Mouse (Mus musculus): Measurements from ENCODE around the gene Mdga2. TPM values are rescaled to one million over a fixed set of nuclear protein-coding genes. Genes with fewer than 3 reads are reported as not detected.

Gene Mdga2
- 8.3 and 9.9 TPM in 2 replicates for polyA plus RNA-seq (2015; fragmentation: Nextera tagmentation; extraction: Ambion mirVana)

DNA sequence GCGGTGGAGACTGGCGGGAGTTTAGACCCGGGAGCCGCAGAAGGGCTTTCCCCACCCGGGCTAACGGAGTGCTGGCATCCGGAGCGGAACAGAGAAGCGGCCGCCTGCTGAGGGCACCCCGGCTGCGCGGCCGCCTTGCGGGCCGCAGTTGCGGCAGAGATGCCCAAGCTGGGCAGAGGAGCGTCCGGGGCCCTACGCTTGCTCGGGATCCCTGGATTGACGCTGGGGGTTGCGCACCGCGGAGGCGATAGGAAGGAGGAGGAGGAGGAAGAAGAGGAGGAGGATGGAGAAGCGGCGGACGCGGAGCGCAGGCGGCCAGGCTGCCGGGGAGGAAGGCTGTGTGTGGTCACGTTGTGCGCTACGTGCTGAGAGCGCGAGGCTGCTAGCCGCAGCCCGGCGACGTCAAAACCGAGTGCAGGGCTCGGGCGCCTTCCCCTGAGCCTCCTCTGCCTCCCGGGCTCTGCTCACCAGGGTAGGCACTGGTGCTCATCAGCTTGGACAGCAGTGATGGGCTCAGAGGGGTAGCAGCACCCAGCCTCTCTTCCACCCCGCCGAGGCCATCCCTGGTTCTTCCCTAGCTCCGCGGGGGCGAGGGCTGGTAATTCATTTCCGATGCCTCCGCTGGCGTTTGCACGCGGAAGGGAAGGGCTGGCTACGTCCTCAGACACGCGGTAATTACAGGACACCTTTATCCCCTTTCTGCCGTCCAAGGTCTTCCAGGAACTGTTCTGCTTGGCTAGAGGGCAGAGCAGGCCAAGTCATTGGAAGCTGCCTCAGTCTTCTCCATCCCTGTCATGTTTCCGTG is at the start of gene Mdga2:
TSS of gene Mdga2 (minus strand) at position 329 of the 805 bp plus-strand sequence.
- Histone ChIP-seq H3K27ac (peak within 1 kb of the TSS; percentile 76), H3K9me3 (replicated peaks) (no peaks in the 10 kb centered on the region), H3K4me2 (peak within 1 kb of the TSS; percentile 94), H3K4me1 (peaks cover 24% of the 10 kb centered on the region), H3K9ac (peak within 1 kb of the TSS; percentile 85), H3K4me3 (peak within 1 kb of the TSS; percentile 76), H3K27me3 (0 out of 2 replicates have a peak, but pooled peaks cover 2% of the 10 kb centered on the region), H3K36me3 (ENCODE audit: poor library complexity, severe bottlenecking) (no peaks in the 10 kb centered on the region)
- under 1% methylated on average over 58 of the region's 61 CpGs for WGBS
- ATAC-seq, result peak; percentile 73

- no peak overlapping the region for H3K9ac ChIP-seq
- WGBS, result 88% methylated on average over 1 of the region's 1 CpGs
- H3K27me3 ChIP-seq, result no peaks in the 10 kb centered on the region
- no peak overlapping the region for H3K4me3 ChIP-seq
- no peaks in the 10 kb centered on the region for H3K36me3 ChIP-seq (ENCODE audit: poor library complexity, severe bottlenecking)
- H3K4me2 ChIP-seq, result no peak overlapping the region
- no peaks in the 10 kb centered on the region for H3K9me3 ChIP-seq (replicated peaks)
- peaks cover 2% of the 10 kb centered on the region; the same call in 1 of the 2 replicates for H3K4me1 ChIP-seq
- no peak for ATAC-seq
- no peak overlapping the region for H3K27ac ChIP-seq
These were observed 45.1 kb upstream of the Mdga2 start for GRCm38 (mm10) chr12:67267409-67267808.

DNA sequence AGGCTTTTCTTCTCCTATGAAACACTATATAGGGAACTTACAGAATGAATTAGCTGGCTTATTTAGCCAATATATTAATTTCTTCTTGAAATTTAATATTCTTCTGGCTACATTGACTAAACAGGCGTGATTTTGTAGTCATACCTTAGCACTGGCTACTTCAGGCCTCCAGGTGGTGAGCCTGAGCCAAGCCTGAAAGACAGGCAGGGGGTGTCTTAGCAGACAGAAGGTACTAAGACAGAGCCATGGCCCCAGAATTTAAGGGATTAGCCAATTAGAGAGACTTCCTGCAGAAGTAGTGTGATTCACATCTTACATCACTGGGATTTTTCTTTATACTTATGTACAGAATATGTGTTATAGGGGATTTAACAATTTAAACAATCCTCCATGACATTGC is 1.2 kb upstream of the Mdga2 start:
- H3K4me3 ChIP-seq, result no peak overlapping the region
- no peaks in the 10 kb centered on the region for H3K36me3 ChIP-seq (ENCODE audit: poor library complexity, severe bottlenecking)
- H3K27ac ChIP-seq, result no peak overlapping the region
- no peak for ATAC-seq
- 50% methylated on average over 1 of the region's 1 CpGs for WGBS
- H3K4me1 ChIP-seq, result peaks cover 24% of the 10 kb centered on the region
- H3K9ac ChIP-seq, result no peak overlapping the region
- H3K9me3 ChIP-seq (replicated peaks), result no peaks in the 10 kb centered on the region
- H3K27me3 ChIP-seq, result 0 out of 2 replicates have a peak, but pooled peaks cover 2% of the 10 kb centered on the region
- no peak overlapping the region for H3K4me2 ChIP-seq

DNA sequence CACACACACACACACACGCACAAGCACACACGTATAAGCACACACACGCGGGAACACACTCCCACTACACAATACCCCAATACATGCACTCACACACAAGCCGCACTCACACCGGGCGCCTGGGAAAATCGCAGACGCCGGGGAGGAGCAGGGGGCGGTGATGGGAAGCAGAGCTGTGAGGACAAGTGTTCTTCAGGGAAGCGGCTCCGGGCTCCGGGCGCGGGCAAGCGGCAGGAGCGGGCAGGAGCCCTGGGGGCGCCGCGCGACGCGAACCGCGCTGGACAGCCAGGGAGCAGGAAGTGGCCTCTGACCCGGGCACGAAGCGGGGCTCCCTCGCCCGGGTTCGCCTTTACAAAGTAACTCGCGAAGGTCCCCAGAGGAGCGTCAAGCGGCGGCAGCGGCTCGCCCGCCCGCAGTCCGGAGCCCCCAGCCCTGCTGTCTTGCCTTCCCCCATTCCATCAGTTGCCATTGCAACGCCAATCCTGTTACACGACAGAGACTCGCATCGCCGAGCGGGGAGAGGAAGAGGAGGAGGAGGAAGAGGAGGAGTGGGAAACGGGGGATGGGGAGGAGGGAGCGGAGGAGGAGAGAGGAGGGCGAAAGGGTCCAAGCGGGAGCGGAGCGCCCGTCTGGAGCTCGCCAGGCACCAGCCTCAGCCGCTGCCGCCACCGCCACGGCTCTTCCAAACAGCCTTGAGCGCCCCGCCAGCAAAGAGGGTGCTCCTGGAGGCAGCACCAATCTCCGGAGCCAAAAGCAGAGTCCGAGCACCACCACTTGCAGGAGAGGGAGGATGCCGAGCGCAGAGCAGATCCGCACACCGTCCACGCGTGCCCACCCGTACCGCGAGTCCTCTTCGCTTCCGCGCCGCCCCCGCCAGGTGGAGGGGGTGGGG is 774 bp downstream of the Mdga2 start:
- ATAC-seq, result peak; percentile 75
- Histone ChIP-seq H3K27ac (peak overlapping the region; percentile 76), H3K4me1 (peaks cover 24% of the 10 kb centered on the region), H3K9me3 (replicated peaks) (no peaks in the 10 kb centered on the region), H3K9ac (peak overlapping the region; percentile 85), H3K4me3 (peak overlapping the region; percentile 76), H3K27me3 (0 out of 2 replicates have a peak, but pooled peaks cover 2% of the 10 kb centered on the region), H3K4me2 (peak overlapping the region; percentile 94), H3K36me3 (ENCODE audit: poor library complexity, severe bottlenecking) (no peaks in the 10 kb centered on the region)
- WGBS, result under 1% methylated on average over 75 of the region's 78 CpGs

- Histone ChIP-seq H3K4me1 (peaks cover 24% of the 10 kb centered on the region), H3K9me3 (replicated peaks) (no peaks in the 10 kb centered on the region), H3K4me3 (peak overlapping the region; percentile 76), H3K9ac (peak overlapping the region; percentile 85), H3K27ac (peak overlapping the region; percentile 40), H3K4me2 (peak overlapping the region; percentile 94), H3K36me3 (ENCODE audit: poor library complexity, severe bottlenecking) (no peaks in the 10 kb centered on the region), H3K27me3 (0 out of 2 replicates have a peak, but pooled peaks cover 2% of the 10 kb centered on the region)
- under 1% methylated on average over 41 of the region's 43 CpGs for WGBS
- ATAC-seq, result peak; percentile 43
These were observed 1.6 kb downstream of the Mdga2 start for GRCm38 (mm10) chr12:67220641-67221231.

- no peak for ATAC-seq
- 0% methylated on average over 6 of the region's 6 CpGs for WGBS
These were observed 2.3 kb downstream of the Mdga2 start for GRCm38 (mm10) chr12:67220041-67220440.

GRCm38 (mm10) chr12:67219564-67219963 is 2.8 kb downstream of the Mdga2 start:
- Histone ChIP-seq H3K4me3 (peak overlapping the region; percentile 76), H3K4me1 (peaks cover 24% of the 10 kb centered on the region), H3K4me2 (peak overlapping the region; percentile 94), H3K27ac (no peak overlapping the region), H3K27me3 (0 out of 2 replicates have a peak, but pooled peaks cover 2% of the 10 kb centered on the region), H3K36me3 (ENCODE audit: poor library complexity, severe bottlenecking) (no peaks in the 10 kb centered on the region), H3K9me3 (replicated peaks) (no peaks in the 10 kb centered on the region), H3K9ac (peak overlapping the region; percentile 35; the same call in 1 of the 2 replicates)
- WGBS, result 29% methylated on average over 5 of the region's 5 CpGs
- ATAC-seq, result no peak

More at GRCm38 (mm10) chr12:67220041-67220440, 2.3 kb downstream of the Mdga2 start:
- peak overlapping the region; percentile 76 for H3K4me3 ChIP-seq
- H3K9ac ChIP-seq, result peak overlapping the region; percentile 85
- H3K4me2 ChIP-seq, result peak overlapping the region; percentile 94
- H3K27ac ChIP-seq, result peak overlapping the region; percentile 40; the same call in 1 of the 2 replicates
- no peaks in the 10 kb centered on the region for H3K9me3 ChIP-seq (replicated peaks)
- 0 out of 2 replicates have a peak, but pooled peaks cover 2% of the 10 kb centered on the region for H3K27me3 ChIP-seq
- H3K4me1 ChIP-seq, result peaks cover 24% of the 10 kb centered on the region
- no peaks in the 10 kb centered on the region for H3K36me3 ChIP-seq (ENCODE audit: poor library complexity, severe bottlenecking)

DNA sequence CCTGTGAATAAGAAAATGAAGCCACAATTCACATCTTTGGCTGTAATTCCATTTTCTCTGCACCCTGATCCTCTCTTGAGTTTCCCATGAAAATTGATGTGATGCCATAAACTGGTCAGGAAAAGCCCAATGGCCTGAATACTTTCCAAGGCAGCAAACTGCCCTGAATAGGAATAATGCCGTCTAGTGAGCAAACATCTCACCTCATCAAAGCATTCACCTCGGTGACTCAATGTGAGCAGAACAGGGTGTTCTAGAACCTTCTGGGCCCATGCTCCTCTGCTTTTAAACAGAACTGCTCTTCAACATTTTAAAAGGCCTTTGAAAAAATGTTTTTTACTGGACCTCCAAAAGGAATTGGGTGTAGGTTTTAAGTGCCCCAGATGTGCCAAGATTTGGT is 9.5 kb downstream of the Mdga2 start:
- Histone ChIP-seq H3K4me2 (no peak overlapping the region), H3K36me3 (ENCODE audit: poor library complexity, severe bottlenecking) (no peaks in the 10 kb centered on the region), H3K9me3 (replicated peaks) (no peaks in the 10 kb centered on the region), H3K27ac (no peak overlapping the region), H3K4me1 (no peaks in the 10 kb centered on the region), H3K9ac (no peak overlapping the region), H3K27me3 (no peaks in the 10 kb centered on the region), H3K4me3 (no peak overlapping the region)
- WGBS, result 66% methylated on average over 2 of the region's 2 CpGs
- ATAC-seq, result no peak

- H3K4me1 ChIP-seq, result no peaks in the 10 kb centered on the region
- H3K9ac ChIP-seq, result no peak overlapping the region
- H3K36me3 ChIP-seq (ENCODE audit: poor library complexity, severe bottlenecking), result no peaks in the 10 kb centered on the region
- no peak overlapping the region for H3K4me2 ChIP-seq
- H3K4me3 ChIP-seq, result no peak overlapping the region
- no peaks in the 10 kb centered on the region for H3K9me3 ChIP-seq (replicated peaks)
- H3K27ac ChIP-seq, result no peak overlapping the region
- ATAC-seq, result no peak
- H3K27me3 ChIP-seq, result no peaks in the 10 kb centered on the region
- WGBS, result 96% methylated on average over 1 of the region's 1 CpGs
These were observed 44.2 kb downstream of the Mdga2 start for GRCm38 (mm10) chr12:67178155-67178554.

DNA sequence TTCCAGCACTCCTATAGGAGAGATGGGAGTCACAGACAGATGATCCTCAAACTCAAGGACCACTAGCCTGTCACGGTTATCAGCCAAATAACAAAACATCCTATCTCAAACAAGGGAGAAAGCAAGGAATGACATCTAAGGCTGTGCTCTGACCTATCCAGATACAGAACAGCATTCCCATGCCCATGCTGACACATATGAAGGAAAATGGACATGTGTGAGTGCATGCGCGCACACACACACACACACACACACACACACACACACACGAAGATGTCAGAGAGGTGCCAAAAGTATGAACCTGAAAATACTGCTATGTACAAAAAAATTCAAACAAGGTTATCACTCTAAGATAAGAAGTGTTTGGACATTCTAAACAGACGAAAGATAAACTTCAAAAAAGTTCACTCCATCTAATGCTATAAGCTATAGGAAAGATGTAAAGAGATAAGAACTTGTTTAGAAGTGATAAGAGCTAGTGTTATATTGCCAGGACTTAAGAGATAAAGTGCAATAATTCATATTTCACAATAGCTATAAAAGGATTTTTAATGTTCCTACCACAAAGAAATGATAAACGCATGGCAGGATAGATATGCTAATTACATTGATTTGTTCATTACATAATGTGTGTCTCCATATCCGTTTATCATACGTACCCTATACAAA is 65.6 kb downstream of the Mdga2 start:
- no peak overlapping the region for H3K4me3 ChIP-seq
- no peak overlapping the region for H3K27ac ChIP-seq
- ATAC-seq, result no peak
- H3K4me1 ChIP-seq, result no peaks in the 10 kb centered on the region
- H3K4me2 ChIP-seq, result no peak overlapping the region
- WGBS, result 94% methylated on average over 8 of the region's 8 CpGs
- H3K27me3 ChIP-seq, result no peaks in the 10 kb centered on the region
- no peaks in the 10 kb centered on the region for H3K9me3 ChIP-seq (replicated peaks)
- H3K9ac ChIP-seq, result no peak overlapping the region
- H3K36me3 ChIP-seq (ENCODE audit: poor library complexity, severe bottlenecking), result no peaks in the 10 kb centered on the region

DNA sequence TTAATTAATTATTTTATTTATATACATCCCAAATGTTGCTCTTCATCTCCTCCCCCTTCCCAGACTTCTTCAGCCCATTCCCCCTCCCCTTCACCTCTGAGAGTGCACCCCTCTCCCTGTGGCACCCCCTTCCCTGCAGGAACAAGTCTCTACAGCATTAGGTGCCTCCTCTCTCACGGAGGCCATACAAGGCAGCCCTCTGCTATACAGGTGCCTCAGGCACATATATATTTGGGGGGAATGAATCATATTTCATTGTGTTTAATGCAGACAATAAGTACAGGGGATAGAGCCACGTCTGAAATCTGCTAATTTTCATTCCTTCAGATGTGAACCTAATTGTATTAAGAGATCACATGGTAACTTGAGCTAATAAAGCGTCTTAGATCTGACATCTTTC is 69.3 kb downstream of the Mdga2 start:
- no peak overlapping the region for H3K9ac ChIP-seq
- H3K4me3 ChIP-seq, result no peak overlapping the region
- no peaks in the 10 kb centered on the region for H3K36me3 ChIP-seq (ENCODE audit: poor library complexity, severe bottlenecking)
- no peaks in the 10 kb centered on the region for H3K4me1 ChIP-seq
- no peak for ATAC-seq
- H3K27me3 ChIP-seq, result no peaks in the 10 kb centered on the region
- H3K9me3 ChIP-seq (replicated peaks), result no peaks in the 10 kb centered on the region
- 62% methylated on average over 3 of the region's 3 CpGs for WGBS
- H3K4me2 ChIP-seq, result no peak overlapping the region
- H3K27ac ChIP-seq, result no peak overlapping the region
